Mouse (Mus musculus) urinary bladder, postnatal 14 days (tissue): ENCODE measurements around the gene Focad.

ENCODE experiments used
- DNase-seq: peaks from one replicate; pipeline ENCODE4 v3.0.0; 2021; ENCODE audit warnings: low spot score

Gene Focad

DNA sequence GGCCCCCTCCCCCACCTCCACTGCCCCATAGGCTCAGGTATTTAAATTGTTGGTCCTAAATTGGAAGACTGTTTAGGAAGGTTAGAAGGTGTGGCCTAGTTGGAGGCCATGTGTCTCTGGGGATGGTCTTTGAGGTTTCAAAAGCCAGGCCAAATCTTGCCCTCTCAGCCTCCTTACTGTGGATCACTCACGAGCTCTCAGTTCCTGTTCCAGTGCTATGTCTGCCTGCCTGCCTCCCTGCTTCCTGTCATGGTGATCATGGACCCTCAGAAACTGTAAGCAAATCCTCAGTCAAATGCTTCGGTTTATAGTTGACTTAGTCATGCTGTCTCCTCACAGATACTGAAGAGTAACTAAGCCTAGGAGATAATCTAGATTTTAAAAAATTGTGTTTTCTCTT lies 364.2 kb downstream of the Focad start:
- no peak for DNase-seq
